Mouse (Mus musculus): Measurements from ENCODE around the gene Gm29133. TPM values are rescaled to one million over a fixed set of nuclear protein-coding genes. Genes with fewer than 3 reads are reported as not detected.

Gm29133 gene
- polyA plus RNA-seq (2015; fragmentation: Nextera tagmentation; extraction: Ambion mirVana): not detected in 2 replicates

DNA sequence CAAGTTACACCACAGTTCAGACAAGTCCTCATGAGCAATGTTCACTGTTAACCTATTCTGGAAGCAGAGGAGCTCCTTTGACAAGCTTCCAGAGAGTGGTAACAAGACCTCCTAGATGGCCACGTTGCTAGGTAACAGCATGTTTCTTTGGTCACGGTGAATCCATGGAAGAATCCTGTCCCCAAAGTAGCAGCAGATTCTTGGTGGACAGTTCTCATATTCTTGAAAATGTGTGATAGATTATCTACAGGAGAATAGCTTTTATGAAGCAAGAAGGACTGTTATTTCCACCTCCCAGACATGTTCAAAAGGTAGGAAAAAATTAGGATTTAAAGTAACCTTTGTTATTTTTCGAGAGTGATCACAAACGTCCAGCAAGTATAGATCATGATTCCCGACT lies at the start of gene Gm29133:
Gene Gm29133, plus strand, starts transcription at position 301 of the 400 bp plus-strand sequence.
- ATAC-seq: no peak
- 57% methylated on average over 5 of the region's 5 CpGs for whole genome bisulfite sequencing
- no peak within 1 kb of the TSS for H3K4me3 ChIP-seq (ENCODE audit: low read length)
- no peaks in the 10 kb centered on the region for H3K36me3 ChIP-seq (ENCODE audit: control insufficient read depth, insufficient read depth, low read length)
- H3K27me3 ChIP-seq (replicated peaks; ENCODE audit: control insufficient read depth, insufficient read depth, low read length): no peaks in the 10 kb centered on the region
- no peaks in the 10 kb centered on the region for H3K4me1 ChIP-seq (ENCODE audit: control insufficient read depth, insufficient read depth, low read depth, low read length)
- H3K9ac ChIP-seq (ENCODE audit: low read depth, low read length): no peak within 1 kb of the TSS
- H3K27ac ChIP-seq (ENCODE audit: low read depth, low read length): no peak within 1 kb of the TSS
- no peak within 1 kb of the TSS for H3K4me2 ChIP-seq (ENCODE audit: low read length)
- no peaks in the 10 kb centered on the region for H3K9me3 ChIP-seq (ENCODE audit: control insufficient read depth, low read length)

DNA sequence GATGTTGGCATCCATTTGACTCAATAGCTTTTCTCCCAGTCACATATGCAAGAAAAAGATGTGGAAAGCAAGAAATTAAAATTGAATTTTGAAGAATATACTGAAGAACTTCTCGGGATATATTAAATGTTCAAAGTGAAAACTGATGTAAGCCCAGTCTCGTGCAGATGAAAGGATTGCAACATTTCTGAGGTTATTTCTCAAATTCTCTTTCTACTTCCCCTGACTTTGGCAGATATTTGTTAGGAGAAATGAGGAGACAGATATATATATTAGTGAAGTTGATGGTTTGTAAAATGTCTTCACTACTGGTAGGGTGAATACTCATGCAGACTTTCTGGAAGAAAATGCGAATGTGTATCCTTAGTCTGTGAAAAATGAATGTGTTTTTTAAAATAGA lies 48.9 kb upstream of the Gm29133 start:
- no peaks in the 10 kb centered on the region for H3K27me3 ChIP-seq (replicated peaks; ENCODE audit: control insufficient read depth, insufficient read depth, low read length)
- H3K4me1 ChIP-seq (ENCODE audit: control insufficient read depth, insufficient read depth, low read depth, low read length): no peaks in the 10 kb centered on the region
- no peak for ATAC-seq
- H3K4me3 ChIP-seq (ENCODE audit: low read length): no peak overlapping the region
- H3K9ac ChIP-seq (ENCODE audit: low read depth, low read length): no peak overlapping the region
- WGBS: 92% methylated on average over 3 of the region's 3 CpGs
- no peaks in the 10 kb centered on the region for H3K9me3 ChIP-seq (ENCODE audit: control insufficient read depth, low read length)
- no peak overlapping the region for H3K27ac ChIP-seq (ENCODE audit: low read depth, low read length)
- H3K36me3 ChIP-seq (ENCODE audit: control insufficient read depth, insufficient read depth, low read length): no peaks in the 10 kb centered on the region
- no peak overlapping the region for H3K4me2 ChIP-seq (ENCODE audit: low read length)

DNA sequence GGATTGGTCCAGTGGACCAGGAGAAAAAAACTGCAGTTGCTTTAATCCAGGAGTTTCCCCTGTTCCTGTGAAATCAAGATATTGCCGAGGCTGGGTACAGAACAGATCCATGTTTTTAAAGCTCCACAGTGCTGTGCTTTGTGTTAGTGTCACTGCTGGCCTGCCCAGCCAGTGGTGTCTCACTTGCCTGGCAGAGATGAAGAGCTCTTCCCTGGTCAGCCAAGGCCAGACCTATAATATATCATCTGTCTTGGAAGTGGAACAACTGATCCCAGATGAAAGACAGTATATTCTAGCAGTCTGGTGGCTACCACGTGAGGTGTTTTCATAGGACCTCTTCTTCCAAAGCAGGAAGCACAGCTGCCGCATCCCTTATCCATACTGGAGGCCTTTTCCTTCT lies 46.7 kb upstream of the Gm29133 start:
- no peak overlapping the region for H3K27ac ChIP-seq (ENCODE audit: low read depth, low read length)
- H3K4me3 ChIP-seq (ENCODE audit: low read length): no peak overlapping the region
- H3K36me3 ChIP-seq (ENCODE audit: control insufficient read depth, insufficient read depth, low read length): no peaks in the 10 kb centered on the region
- no peaks in the 10 kb centered on the region for H3K4me1 ChIP-seq (ENCODE audit: control insufficient read depth, insufficient read depth, low read depth, low read length)
- 86% methylated on average over 3 of the region's 3 CpGs for WGBS
- H3K9ac ChIP-seq (ENCODE audit: low read depth, low read length): no peak overlapping the region
- no peaks in the 10 kb centered on the region for H3K27me3 ChIP-seq (replicated peaks; ENCODE audit: control insufficient read depth, insufficient read depth, low read length)
- H3K9me3 ChIP-seq (ENCODE audit: control insufficient read depth, low read length): no peaks in the 10 kb centered on the region
- no peak overlapping the region for H3K4me2 ChIP-seq (ENCODE audit: low read length)
- no peak for ATAC-seq

DNA sequence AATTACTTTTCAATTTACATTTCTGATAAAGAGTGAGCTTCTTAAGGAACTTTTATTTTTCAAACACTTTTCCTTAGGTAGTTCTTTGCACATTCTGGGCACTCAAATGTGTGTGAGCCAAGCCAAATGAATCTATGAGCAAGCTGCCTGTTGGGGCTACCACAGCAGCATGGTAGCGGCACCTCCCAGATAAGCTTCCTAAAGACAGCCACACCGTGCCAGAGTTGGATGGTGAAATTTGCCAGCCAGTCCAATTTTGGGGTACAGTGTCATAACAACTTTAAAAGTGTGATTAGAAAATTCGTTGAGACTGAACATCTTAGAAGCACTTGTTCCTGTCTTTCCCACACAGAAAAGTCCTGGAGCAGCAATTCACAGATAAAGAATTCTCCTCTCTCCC lies 41.5 kb upstream of the Gm29133 start:
- 70% methylated on average over 3 of the region's 3 CpGs for WGBS
- no peaks in the 10 kb centered on the region for H3K36me3 ChIP-seq (ENCODE audit: control insufficient read depth, insufficient read depth, low read length)
- H3K4me2 ChIP-seq (ENCODE audit: low read length): no peak overlapping the region
- H3K4me3 ChIP-seq (ENCODE audit: low read length): no peak overlapping the region
- H3K27ac ChIP-seq (ENCODE audit: low read depth, low read length): no peak overlapping the region
- no peaks in the 10 kb centered on the region for H3K9me3 ChIP-seq (ENCODE audit: control insufficient read depth, low read length)
- no peak for ATAC-seq
- H3K27me3 ChIP-seq (replicated peaks; ENCODE audit: control insufficient read depth, insufficient read depth, low read length): no peaks in the 10 kb centered on the region
- no peak overlapping the region for H3K9ac ChIP-seq (ENCODE audit: low read depth, low read length)
- no peaks in the 10 kb centered on the region for H3K4me1 ChIP-seq (ENCODE audit: control insufficient read depth, insufficient read depth, low read depth, low read length)

DNA sequence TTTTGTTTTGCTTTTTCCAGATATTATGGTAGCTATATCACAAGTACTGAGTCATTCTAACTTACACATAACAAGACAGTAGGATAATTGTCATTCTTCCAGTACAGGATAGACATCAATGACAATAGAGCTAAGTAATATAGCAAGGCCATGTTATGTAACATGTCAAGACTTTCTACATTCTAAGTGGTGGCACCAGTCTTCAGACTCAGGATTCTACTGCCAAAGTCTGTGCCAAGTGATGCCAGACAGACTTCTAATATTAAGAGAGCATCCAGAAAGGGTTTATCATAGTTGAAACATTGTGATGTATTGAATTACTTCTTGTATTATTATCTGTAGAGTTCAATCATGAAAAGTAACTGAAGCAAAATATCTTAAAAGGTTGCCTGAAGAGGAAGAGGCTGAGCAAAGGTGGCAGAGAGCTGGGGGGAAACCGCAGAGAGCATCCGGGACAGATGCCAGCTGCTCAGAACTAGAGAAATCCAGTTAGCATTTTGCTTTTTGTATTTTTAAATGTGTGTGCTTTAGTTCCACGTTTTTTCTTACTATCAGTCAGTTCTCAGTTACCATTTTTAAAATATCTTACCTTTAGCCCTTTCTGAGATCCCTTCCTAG lies 34.2 kb upstream of the Gm29133 start:
- no peak overlapping the region for H3K4me3 ChIP-seq (ENCODE audit: low read length)
- H3K4me2 ChIP-seq (ENCODE audit: low read length): no peak overlapping the region
- no peak overlapping the region for H3K27ac ChIP-seq (ENCODE audit: low read depth, low read length)
- no peaks in the 10 kb centered on the region for H3K4me1 ChIP-seq (ENCODE audit: control insufficient read depth, insufficient read depth, low read depth, low read length)
- no peak overlapping the region for H3K9ac ChIP-seq (ENCODE audit: low read depth, low read length)
- H3K27me3 ChIP-seq (replicated peaks; ENCODE audit: control insufficient read depth, insufficient read depth, low read length): no peaks in the 10 kb centered on the region
- H3K36me3 ChIP-seq (ENCODE audit: control insufficient read depth, insufficient read depth, low read length): no peaks in the 10 kb centered on the region
- H3K9me3 ChIP-seq (ENCODE audit: control insufficient read depth, low read length): no peaks in the 10 kb centered on the region
- ATAC-seq: no peak
- WGBS: 77% methylated on average over 3 of the region's 3 CpGs

DNA sequence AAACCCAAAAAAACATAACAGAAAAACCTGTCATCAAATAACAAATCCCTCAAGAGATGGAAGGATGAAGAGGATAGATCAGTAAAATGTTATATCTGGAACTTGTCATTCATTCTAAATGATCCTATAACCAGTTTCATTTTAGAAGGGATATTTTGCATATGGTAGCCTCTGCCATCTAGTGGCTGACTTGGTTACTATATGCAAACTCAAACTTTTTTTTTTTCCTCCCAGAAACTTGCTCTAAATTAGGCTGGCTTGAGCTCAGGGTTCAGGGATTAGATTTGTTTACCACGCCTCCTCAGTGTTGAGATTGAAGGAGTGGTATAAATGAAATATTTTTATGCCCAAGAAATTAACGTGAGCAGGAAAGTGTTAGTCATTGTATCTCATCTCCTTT lies 27.3 kb upstream of the Gm29133 start:
- Histone ChIP-seq H3K4me1 (ENCODE audit: control insufficient read depth, insufficient read depth, low read depth, low read length) (no peaks in the 10 kb centered on the region), H3K27me3 (replicated peaks; ENCODE audit: control insufficient read depth, insufficient read depth, low read length) (no peaks in the 10 kb centered on the region), H3K4me2 (ENCODE audit: low read length) (no peak overlapping the region), H3K9ac (ENCODE audit: low read depth, low read length) (no peak overlapping the region), H3K36me3 (ENCODE audit: control insufficient read depth, insufficient read depth, low read length) (no peaks in the 10 kb centered on the region), H3K9me3 (ENCODE audit: control insufficient read depth, low read length) (no peaks in the 10 kb centered on the region), H3K27ac (ENCODE audit: low read depth, low read length) (no peak overlapping the region), H3K4me3 (ENCODE audit: low read length) (no peak overlapping the region)
- WGBS: 25% methylated on average over 2 of the region's 2 CpGs
- ATAC-seq: no peak

DNA sequence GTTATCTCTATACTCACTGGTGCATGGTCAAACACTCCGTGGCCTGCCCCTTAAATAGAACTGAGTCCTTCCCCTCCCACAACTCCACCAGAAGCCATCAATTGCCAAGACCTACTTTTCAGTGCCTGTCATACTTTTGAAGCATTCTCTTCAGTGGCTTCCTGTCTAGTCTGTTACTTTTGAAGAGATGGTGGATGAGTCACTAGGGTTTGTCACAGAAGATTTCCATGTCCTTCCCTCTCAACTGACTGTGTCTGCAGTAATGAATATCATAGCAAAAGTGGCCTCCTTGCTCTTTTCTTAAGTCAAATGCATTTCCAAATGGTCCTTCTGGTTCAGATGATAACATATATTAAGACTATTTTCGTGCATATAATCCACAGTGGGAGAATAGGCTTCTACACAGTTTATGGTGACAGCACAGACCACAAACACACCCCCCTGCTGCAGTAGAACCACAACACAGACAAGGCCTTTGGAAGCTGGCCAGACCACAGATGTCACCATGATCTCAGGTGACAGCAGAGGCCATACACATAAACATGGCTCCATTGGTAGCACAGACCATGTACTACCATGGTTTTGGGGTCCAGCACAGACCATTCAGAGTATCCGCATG lies 16.9 kb upstream of the Gm29133 start:
- ATAC-seq: no peak
- Histone ChIP-seq H3K9me3 (ENCODE audit: control insufficient read depth, low read length) (no peaks in the 10 kb centered on the region), H3K36me3 (ENCODE audit: control insufficient read depth, insufficient read depth, low read length) (no peaks in the 10 kb centered on the region), H3K27ac (ENCODE audit: low read depth, low read length) (no peak overlapping the region), H3K27me3 (replicated peaks; ENCODE audit: control insufficient read depth, insufficient read depth, low read length) (no peaks in the 10 kb centered on the region), H3K9ac (ENCODE audit: low read depth, low read length) (no peak overlapping the region), H3K4me2 (ENCODE audit: low read length) (no peak overlapping the region), H3K4me1 (ENCODE audit: control insufficient read depth, insufficient read depth, low read depth, low read length) (no peaks in the 10 kb centered on the region), H3K4me3 (ENCODE audit: low read length) (no peak overlapping the region)
- 88% methylated on average over 3 of the region's 3 CpGs for WGBS

DNA sequence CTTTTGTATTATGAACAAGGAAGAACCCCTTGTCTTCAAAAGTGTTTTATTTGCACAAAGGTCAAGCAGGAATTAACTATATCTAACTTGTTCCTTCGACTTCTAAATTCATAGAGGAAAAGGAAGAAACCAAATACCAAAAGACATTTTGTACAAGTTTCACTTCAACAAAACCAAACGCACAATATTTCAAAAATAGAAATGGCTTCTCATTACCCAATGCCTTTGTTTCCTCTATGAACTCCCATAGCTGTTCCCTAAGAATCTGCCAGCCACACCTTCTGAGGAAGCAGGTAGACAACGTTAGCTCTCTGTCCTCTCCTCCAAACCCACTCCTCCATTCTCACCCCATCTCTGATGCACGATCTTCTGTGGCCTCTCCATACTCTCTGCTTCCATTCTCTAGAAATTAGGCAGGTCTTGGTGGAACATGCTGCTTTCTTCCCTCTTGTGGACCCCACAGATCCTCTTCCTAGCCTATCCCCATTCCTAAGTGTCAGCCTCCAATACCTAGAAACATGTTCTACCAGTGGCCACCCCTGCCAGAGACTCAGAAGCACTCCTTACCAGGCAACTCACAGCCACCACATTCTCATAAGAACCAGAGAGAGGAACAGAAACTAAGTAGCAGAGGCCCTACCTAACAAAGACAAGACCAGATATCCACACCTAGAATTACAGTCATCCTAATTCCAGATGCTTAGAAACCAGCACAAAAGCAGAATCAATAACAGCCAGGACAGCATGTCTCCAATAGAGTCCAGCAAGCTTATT lies 4.1 kb upstream of the Gm29133 start:
- Histone ChIP-seq H3K9me3 (ENCODE audit: control insufficient read depth, low read length) (no peaks in the 10 kb centered on the region), H3K9ac (ENCODE audit: low read depth, low read length) (no peak overlapping the region), H3K4me2 (ENCODE audit: low read length) (no peak overlapping the region), H3K4me3 (ENCODE audit: low read length) (no peak overlapping the region), H3K27me3 (replicated peaks; ENCODE audit: control insufficient read depth, insufficient read depth, low read length) (no peaks in the 10 kb centered on the region), H3K4me1 (ENCODE audit: control insufficient read depth, insufficient read depth, low read depth, low read length) (no peaks in the 10 kb centered on the region), H3K36me3 (ENCODE audit: control insufficient read depth, insufficient read depth, low read length) (no peaks in the 10 kb centered on the region), H3K27ac (ENCODE audit: low read depth, low read length) (no peak overlapping the region)
- WGBS: 79% methylated on average over 4 of the region's 4 CpGs
- ATAC-seq: no peak

DNA sequence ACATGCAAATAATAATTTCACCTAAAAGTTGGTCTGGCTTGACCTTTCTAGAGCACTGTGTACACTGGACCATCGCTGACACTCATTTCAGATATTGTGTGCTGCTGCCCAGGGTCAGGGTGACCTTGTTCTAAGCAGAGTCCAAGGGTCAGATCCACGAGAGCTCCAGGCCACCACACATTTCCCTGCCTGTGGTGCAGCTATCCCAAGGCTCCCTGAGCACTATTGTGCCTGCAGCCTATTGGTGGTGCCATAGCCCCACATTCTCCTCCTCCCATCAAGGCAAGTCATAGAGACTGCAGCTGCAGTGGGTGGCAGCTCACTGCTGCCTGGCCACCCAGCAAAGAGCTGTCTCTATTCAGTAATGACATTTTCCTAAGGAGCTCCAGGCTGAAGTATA lies 2.7 kb upstream of the Gm29133 start:
- 70% methylated on average over 2 of the region's 2 CpGs for WGBS
- no peak overlapping the region for H3K27ac ChIP-seq (ENCODE audit: low read depth, low read length)
- H3K36me3 ChIP-seq (ENCODE audit: control insufficient read depth, insufficient read depth, low read length): no peaks in the 10 kb centered on the region
- H3K4me3 ChIP-seq (ENCODE audit: low read length): no peak overlapping the region
- H3K9me3 ChIP-seq (ENCODE audit: control insufficient read depth, low read length): no peaks in the 10 kb centered on the region
- ATAC-seq: no peak
- no peak overlapping the region for H3K9ac ChIP-seq (ENCODE audit: low read depth, low read length)
- no peaks in the 10 kb centered on the region for H3K27me3 ChIP-seq (replicated peaks; ENCODE audit: control insufficient read depth, insufficient read depth, low read length)
- H3K4me2 ChIP-seq (ENCODE audit: low read length): no peak overlapping the region
- H3K4me1 ChIP-seq (ENCODE audit: control insufficient read depth, insufficient read depth, low read depth, low read length): no peaks in the 10 kb centered on the region

Data from hindbrain, embryonic 16.5 days (tissue).